Mouse (Mus musculus) R1 (cell line): Measurements from ENCODE around the gene Usp39.

Source experiments
- DNase-seq: peaks from one replicate; pipeline ENCODE4 v3.0.0-alpha.2; 2018; ENCODE audit warnings: low read depth, low spot score

Usp39 gene

DNA sequence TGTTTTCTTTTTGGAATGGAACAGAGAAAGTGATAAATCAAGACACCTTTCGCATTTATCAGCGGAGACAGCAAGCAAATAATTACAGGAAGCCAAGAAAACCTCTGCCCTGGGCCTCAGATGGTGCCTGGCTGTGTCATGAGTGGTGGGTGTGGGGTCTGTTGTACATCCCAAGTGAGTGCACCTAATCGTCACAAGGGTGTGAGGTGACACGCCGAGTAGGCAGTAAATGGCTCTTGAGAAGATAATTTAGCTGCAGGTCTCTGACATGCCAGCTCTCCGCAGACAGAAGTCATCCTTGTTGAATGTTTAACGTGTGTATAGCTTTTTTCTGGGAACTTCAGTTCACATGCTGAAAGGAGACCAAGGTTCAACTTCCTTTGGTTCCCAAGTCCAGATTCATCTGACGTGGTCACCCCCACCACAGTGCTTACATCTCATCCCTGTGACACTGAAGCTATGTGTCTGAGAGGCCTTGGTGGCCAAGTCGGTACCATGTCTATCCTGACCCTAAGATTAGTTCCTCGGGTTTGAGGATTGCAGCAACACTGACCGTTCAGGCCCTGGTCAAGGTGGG lies 42.5 kb downstream of the Usp39 start:
- no peak for DNase-seq

DNA sequence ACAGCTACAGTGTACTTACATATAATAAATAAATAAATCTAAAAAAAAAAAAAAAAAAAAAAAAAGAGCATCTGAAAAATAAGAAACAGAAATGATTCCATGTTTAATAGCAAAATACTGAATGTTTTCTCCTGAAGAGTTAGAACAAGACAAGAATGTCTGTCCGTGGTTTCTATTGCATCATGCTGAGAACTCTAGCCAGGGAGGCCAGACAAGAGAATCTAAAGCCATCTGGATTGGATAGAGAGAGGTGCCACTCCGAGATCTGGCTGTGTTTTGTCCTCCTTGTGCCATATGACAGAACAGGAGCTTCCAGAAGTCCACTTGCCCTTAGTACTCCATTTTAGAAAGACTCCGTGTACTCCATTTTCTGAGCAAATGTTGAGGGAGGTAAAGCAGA lies 47.2 kb downstream of the Usp39 start:
- no peak for DNase-seq

DNA sequence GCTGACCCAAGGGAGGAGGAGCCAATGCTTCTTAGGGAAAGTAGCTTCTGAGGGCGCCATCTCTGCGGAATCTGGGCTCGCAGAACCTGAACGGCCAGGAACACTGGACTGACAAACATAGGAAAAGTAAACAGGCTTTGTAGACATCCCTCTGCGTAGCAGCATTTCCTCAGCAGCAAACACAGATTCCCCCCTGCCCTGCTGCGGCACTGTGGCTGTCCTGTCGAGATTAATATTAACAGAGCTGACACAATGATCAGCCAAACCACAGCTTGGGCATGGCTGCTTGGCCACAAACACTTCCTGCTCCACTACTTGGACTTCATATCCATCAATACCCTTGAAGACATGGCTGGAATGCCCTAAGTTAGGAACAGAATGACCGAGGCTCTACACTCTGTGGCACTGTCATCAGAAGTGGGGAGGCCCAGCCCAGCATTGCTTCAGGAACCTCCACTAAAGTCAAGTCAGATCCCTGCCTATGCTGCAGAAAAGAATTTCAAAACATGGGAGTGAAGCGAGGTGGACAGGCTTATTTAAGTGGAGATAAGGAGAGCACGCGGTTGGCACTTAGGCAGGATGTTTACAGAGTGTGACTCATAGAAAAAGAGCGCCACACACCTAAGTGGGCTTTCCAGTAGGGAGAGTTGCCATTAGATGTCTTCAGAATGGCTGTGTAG lies 51.9 kb downstream of the Usp39 start:
- DNase-seq: no peak

DNA sequence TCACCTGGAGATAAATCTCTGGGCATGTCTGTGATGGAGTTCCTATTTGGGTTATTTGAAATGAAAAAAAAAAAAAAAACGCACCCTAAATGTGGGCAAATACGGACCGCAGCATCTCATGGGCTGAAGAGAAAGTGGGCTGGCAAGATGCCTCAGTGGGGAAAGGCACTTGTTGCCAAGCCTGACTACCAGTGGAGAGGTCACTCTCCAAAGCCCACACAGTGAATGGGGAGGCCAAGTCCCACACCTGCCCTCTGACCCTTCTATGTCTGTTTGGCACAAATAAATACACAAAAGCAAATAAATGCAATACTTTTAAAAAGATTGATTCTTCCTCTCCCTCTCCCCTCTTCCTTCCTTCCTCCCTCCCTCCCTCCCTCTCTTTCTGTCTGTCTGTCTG lies 55.5 kb downstream of the Usp39 start:
- DNase-seq: no peak

DNA sequence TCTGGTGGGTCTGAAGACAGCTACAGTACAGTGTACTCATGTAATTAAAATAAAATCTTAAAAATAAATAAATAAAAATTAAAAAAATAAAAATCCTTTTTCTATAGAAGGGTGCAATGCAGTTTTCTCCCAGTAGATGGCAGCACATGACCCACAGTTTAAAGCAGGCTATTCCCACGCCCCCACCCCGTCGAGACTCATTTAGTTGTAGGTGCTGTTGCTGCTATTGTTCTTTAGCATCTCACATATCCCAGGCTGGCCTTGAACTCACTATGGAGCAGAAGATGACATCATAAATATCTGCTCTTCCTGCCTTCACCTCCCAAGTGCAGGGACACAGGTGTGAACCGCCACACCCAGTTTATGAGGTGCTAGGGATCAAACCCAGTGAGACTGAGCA lies 61.1 kb downstream of the Usp39 start:
- DNase-seq: peak; percentile 36

DNA sequence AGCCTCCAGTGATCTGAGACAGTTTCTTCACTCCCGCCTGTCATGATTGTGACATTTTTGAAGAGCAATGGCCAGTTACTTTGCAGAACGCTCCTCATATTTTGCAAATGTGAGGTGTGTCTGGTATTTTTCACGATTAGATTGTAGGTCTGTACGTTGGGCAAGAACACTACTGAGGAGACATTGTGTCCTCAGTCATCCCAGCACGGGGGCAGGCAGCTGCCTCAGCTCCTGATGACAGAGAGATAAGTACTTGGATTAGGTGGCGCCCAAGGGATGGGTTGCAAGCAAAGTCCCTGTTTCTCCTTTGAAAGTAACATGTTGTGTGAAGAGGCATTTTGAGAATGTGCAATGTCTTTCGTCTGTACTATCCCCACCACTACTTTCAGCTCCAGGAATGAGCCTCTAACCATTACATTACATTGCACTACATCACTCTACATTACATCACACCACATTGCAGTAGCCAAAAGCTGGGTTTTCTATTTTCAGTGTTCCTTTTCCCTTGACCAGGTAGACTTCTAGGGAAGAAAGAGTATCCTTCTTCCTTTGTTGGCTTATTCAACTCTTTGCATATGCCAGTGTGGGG lies 64.5 kb downstream of the Usp39 start:
- no peak for DNase-seq

DNA sequence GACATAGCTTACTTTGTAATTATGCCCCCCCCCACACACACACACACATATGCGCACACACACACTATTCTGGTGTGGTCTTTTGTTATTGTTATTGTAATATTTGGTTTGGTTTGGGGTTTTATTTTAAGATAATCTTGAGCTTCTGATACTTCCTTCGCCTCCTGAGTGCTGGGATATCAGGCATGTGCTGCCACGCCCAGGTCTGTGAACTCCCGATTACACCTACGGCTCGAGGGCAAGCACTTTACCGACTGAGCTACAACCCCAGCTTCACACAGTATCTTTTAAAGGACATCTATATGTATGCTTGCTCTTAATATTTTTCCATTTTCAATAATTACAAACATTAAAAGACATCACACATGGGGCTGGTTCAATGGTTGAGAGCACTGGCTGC lies 65.5 kb downstream of the Usp39 start:
- no peak for DNase-seq

DNA sequence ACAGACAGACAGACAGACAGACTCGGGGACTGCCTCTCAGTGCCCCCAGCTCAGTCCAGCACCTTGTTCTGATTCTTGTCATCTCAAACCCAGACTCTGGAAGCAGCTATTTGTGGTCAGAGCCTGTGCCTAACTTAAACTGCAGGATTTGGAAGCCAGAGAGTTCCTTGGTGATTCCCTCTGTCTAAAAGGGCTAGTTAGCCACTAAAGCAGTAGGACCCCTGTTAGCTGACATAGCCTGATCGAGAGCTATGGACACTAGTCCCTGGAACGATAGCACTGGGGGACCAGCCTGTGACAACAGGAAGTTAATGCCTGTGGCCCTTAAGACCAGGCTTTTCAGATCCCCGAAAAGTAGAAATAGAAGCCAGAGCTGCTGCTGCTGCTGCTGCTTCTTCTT lies 66.1 kb downstream of the Usp39 start:
- no peak for DNase-seq

DNA sequence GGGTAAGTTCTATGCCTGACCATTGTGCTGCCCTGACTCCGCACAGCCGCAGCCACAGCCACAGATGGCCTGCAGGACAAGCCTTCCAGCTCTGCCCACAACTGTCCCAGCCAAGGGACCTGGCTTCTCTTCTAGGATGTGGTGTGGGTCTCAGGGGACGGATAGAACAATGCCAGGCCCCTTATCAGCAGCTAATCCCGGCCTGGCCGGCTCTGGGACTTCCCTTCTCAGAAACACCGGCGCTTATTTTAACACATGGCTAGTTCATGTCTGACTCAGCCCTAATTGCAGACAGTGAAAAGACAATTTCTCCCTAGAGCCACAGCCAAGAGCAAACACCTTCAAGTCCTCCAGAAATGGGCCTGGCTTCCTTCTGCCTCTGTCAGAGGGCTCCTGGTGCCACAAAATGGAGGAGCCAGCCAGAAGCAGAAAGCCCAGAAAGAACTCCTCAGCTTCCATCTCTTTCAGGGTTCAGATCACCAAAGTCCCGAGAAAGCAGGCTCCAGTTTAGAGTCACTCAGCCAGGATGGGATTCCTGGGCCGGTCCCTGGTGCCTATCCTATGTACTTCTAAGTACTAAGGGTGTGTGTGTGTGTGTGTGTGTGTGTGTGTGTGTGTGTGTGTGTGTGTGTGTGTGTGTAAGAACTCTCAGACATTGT lies 67.3 kb downstream of the Usp39 start:
- DNase-seq: no peak

DNA sequence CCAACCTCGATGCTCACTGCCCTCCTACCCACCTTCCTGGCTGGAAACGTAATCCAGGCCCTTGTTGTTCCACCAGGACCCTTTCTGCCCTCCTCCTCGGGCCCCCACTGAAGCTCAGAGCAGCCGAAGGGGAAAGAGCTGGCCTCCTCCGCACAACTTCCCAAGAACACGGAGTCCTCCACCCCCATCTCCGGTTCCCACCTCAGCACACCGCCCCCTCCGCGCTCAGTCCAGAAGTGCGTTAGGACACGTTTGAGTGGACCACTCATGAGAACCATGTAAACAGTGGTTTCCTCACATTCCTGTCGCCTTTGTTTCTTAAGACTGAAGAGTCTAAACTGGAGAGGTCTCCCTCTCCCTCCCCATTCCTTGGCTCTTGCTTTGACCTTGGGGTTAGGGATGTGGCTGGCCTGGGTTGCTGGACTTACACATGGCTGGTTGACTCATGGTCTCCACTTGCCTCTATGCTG lies 68.0 kb downstream of the Usp39 start:
- DNase-seq: no peak

DNA sequence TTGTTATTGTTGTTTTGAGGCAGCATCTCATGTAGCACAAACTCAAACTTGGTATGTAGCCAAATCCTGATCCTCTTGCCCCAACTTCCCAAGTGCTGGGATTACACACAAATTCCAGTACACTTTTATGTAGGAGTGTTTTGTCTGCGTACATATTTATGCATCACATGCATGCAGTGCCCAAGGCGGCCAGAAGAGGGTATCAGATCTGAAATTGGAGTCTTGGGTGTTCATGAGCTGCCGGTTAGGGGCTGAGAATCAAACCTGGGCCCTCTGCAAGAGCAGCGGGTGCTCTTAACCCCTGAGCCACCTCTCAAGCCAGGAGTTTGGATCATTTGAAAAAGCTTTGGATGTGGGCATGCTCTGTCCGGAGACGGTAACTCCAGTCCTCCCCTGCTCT lies 68.8 kb downstream of the Usp39 start:
- peak; percentile 76 for DNase-seq

DNA sequence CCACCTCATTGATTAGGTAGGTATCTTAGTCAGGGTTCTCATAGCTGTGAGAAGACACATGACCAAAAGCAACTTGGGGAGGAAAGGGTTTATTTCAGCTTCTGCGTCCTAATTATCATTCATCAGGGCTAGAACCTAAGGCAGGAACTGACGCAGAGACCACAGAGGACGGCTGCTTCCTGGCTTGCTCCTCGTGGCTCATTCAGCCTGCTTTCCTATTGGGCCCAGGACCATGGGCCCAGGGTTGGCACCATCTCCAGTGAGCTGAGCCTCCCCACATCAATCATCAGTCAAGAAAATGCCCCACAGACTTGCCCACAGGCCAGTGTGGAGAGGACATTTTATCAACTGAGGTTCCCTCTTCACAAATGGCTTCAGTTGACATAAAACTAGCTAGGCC lies 69.5 kb downstream of the Usp39 start:
- no peak for DNase-seq

DNA sequence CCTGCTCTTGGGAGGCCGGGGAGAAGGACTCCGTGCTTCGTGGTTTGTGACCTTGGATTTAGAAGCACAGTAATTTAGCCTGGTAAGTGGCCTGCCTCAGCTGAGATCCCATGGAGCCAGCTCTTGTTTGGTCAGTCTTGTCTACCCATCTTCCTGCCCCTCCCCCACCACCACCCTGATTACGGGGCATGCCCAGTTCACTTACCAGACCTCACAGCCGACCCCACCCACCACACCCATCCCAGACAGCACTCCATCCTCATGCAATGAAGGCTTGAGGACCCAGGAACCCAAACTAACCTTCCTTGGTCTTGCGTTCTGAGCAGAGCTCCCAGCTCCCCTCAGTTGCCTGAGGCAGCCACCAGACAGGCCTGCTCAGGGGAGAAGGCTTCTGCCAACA lies 71.8 kb downstream of the Usp39 start:
- no peak for DNase-seq

DNA sequence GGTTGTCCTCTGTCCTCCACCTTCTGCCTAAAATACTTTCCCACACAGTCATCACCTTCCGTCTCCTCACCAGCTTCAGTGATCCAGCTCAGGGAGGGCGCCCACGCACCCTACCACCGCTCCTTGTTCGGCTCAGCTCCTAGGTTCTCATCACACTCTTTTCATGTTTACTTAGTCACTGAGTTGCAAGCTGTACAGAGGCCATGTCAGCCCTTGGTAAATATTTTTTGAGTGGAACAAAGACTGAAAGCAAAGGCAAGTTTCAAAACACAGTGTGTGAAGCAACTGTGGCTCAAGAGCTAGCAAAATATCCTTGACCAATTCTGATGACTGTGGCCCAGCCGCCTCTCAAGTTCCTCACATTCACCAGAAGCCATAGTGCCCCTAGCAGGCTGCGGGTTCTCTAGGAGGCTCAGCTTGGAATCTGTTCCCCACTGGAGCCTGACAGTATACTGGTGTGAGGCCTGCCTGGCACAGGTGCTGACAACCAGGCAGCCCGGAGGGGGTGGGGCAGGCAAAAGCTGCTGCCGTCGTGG lies 72.8 kb downstream of the Usp39 start:
- no peak for DNase-seq

DNA sequence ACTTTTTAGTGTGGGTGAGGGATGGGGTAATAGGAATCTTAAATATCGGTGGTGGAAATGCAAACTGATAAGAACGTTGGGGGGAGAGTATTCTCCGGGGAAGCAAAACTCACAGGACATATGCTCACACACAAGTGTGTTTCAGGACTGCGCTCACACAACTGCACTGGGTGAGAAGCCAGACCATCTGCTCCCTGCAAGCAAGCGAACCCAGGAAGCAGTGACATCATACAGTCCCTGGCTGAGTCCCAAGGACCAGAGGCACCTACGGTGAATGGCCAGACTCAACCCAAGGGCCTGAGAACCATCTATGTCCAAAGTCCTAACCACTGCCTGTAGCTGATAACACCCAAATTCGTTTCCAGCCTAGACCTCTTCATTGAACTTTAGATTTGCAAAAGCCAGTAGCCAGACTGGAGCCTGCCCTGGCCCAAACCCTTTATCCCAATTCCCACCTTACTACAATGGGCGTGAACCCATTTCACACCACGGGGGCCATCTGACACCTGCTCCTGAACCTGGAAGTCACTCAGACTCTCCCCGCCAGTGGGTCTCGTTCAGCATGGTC lies 73.9 kb downstream of the Usp39 start:
- no peak for DNase-seq

DNA sequence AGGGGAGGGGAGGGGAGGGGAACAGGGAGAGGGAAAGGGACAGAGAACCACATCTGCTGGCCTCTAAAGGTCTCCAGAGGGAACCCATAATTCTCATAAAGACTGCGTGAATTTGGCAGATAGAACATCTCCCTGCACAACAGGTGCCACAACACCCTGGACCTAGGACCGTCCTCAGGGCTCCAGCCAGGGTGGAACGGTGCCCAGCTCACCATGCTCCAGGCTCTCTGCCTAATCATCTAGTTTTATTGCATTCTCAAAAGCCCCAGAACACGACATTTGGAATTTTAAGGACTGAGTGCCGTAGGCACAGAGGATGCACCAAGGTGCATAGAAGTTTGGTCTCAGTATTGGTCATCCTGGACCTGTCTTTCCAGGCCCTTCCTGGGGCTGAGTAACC lies 74.7 kb downstream of the Usp39 start:
- DNase-seq: no peak
